Mouse (Mus musculus) olfactory bulb, adult 2 months (tissue): ENCODE measurements around the gene Med26. TPM values are rescaled to one million over a fixed set of nuclear protein-coding genes. Genes with fewer than 3 reads are reported as not detected.

Experiments
- H3K27ac ChIP-seq: fragments of 200-500 bp; 2 replicates; pipeline ENCODE4 v1.5.1; 2012; ENCODE audit warnings: low read depth, low read length; ENCODE audit not compliant: insufficient read depth
- H3K4me1 ChIP-seq: fragments of 200-500 bp; 2 replicates; pipeline ENCODE4 v1.6.1; 2012; ENCODE audit warnings: low read length; ENCODE audit not compliant: control insufficient read depth, insufficient read depth
- H3K4me3 ChIP-seq: fragments of 200-500 bp; 2 replicates; pipeline ENCODE4 v1.5.1; 2012; ENCODE audit warnings: mild to moderate bottlenecking, low read depth, low read length, moderate library complexity; ENCODE audit not compliant: insufficient read depth
- CTCF ChIP-seq: fragments of 200-500 bp; IDR thresholded peaks from 2 replicates; pipeline ENCODE4 v1.5.1; 2012; ENCODE audit warnings: low read depth, mild to moderate bottlenecking, low read length, moderate library complexity; ENCODE audit not compliant: insufficient read depth
- POLR2A ChIP-seq: fragments of 200-500 bp; IDR thresholded peaks from 2 replicates; pipeline ENCODE4 v1.6.1; 2012; ENCODE audit warnings: mild to moderate bottlenecking, low read depth, low read length, moderate library complexity; ENCODE audit not compliant: insufficient read depth
- WGBS: fragments of 180-500 bp; shearing (Covaris S2); methylation state at CpG from one replicate; pipeline ENCODE4 v1.1.7; 2018; 5-methylcytosine and 5-hydroxymethylcytosine counted together
- polyA plus RNA-seq: library from polyadenylated mRNA; stranded (reverse); fragments of >200 nt; gene quantifications from 2 replicates; pipeline ENCODE4 v1.2.4, GENCODE M21; 2012; ENCODE audit warnings: low replicate concordance; ENCODE audit not compliant: missing spikeins, insufficient read depth, insufficient read length

The Med26 gene
- polyA plus RNA-seq, 1 experiment: not detected

- 93% methylated on average over 3 of the region's 3 CpGs for WGBS
- peaks cover 8% of the 10 kb centered on the region for H3K4me1 ChIP-seq
- no peak overlapping the region for H3K27ac ChIP-seq
- no peak overlapping the region for H3K4me3 ChIP-seq
- TF ChIP-seq CTCF (no peak), POLR2A (no peak)
These were observed 29.2 kb upstream of the Med26 start for GRCm38 (mm10) chr8:72577266-72577665.

DNA sequence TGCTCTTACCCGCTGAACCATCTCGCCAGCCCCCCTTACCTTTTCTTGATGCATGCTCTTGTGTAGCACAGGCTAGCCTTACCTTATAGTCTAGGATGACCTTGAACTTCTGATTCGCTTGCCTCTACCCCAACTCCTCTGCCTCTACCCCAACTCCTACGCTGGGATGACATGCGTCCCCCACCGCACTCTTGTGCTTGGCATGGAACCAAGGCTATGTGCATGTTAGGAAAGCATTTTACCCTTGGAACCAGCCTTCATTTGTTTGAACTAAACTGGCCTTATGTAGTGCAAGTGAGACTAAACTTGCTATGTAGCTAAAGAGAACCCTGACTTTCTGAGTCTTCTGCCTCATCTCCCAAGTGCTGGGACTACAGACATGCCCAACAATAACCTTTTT, 27.8 kb upstream of the Med26 start:
- peaks cover 8% of the 10 kb centered on the region for H3K4me1 ChIP-seq
- WGBS: 91% methylated on average over 6 of the region's 6 CpGs
- H3K4me3 ChIP-seq: no peak overlapping the region
- H3K27ac ChIP-seq: no peak overlapping the region
- TF ChIP-seq POLR2A: no peak
- no peak for TF ChIP-seq CTCF

GRCm38 (mm10) chr8:72573450-72573849, 25.4 kb upstream of the Med26 start:
- Histone ChIP-seq H3K4me1 (peaks cover 15% of the 10 kb centered on the region), H3K4me3 (0 out of 2 replicates have a peak overlapping the region, but pooled peaks have one; percentile 10), H3K27ac (no peak overlapping the region)
- 25% methylated on average over 6 of the region's 6 CpGs for WGBS
- no peak for TF ChIP-seq POLR2A
- no peak for TF ChIP-seq CTCF

- WGBS: 3% methylated on average over 10 of the region's 10 CpGs
- H3K4me1 ChIP-seq: peaks cover 15% of the 10 kb centered on the region
- TF ChIP-seq CTCF (no peak), POLR2A (no peak)
- H3K4me3 ChIP-seq: peak overlapping the region; percentile 79
- peak overlapping the region; percentile 82; the same call in 1 of the 2 replicates for H3K27ac ChIP-seq
These were observed 24.4 kb upstream of the Med26 start for GRCm38 (mm10) chr8:72572507-72572906.

DNA sequence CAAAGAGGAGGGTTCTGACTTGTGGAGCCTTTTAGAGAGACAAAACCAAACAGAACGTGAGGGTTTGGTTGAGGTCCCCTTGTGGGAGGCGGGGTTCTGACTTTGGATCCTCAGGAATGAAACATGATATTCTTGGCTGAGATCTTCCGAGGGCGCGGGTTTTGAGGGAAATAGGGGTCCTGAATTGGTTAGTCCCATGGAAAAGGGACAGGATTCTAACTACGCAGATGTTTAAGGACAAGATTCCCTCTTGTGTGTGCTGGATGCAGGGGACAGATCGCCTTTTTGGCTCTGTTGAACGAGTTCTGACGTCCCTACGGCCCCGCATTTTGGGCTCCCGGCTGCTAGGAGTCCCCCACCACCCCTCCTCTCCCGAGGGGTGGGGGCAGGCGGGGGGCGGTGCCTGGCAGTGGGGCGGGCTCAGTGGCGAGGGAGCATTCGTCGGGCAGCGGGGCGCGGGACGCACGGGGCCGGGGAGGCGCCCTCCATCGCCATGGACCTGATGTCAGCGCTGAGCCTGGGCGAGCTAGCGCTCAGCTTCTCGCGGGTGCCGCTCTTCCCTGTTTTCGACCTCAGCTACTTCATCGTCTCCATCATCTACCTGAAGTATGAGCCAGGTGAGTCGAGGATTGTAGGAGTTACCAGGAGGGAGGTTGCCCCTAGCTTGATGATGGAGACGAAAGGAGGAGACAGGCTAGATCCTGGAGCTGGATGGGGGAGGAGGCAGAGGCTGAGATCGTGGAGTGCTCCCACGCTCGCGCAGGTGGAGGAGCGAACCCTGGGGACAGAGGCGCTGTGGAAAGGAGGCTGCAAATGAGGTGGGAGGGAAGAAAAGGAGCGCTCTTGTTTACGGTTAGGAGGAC, 23.8 kb upstream of the Med26 start, which contains the start of gene Tmem38a:
Gene Tmem38a, plus strand, starts transcription at position 445 of the 863 bp plus-strand sequence.
- peak within 1 kb of the TSS; percentile 82 for H3K27ac ChIP-seq
- WGBS: under 1% methylated on average over 45 of the region's 45 CpGs
- peaks cover 15% of the 10 kb centered on the region for H3K4me1 ChIP-seq
- peak within 1 kb of the TSS; percentile 79 for H3K4me3 ChIP-seq
- TF ChIP-seq CTCF: no peak
- peak; percentile 41 for TF ChIP-seq POLR2A

GRCm38 (mm10) chr8:72570633-72571610, 22.9 kb upstream of the Med26 start, which contains the start of gene Smim7:
TSS of gene Smim7 (minus strand) at chr8:72571088.
- WGBS: under 1% methylated on average over 52 of the region's 52 CpGs
- peak within 1 kb of the TSS; percentile 79 for H3K4me3 ChIP-seq
- H3K4me1 ChIP-seq: peaks cover 15% of the 10 kb centered on the region
- H3K27ac ChIP-seq: peak within 1 kb of the TSS; percentile 82
- no peak for TF ChIP-seq CTCF
- TF ChIP-seq POLR2A: peak; percentile 60; the same call in 1 of the 2 replicates

DNA sequence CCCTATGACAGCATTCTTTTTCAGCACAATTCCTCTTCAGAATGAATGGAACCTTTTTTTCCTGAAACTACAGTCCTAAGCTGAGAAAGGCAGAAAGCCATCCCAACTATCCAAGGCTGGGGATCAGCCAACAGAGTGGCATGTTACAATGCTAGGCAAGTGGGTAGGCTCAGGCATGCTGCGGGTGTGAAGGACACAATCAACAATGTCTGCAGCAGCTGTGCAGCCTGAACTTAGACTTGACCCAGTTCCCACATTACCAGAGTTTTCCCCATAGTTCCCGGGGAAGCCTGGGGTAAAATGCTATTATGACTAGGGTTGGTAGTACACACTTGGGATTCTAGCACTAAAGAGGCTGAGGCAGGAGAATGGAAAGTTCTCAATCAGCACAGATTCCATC, 17.9 kb upstream of the Med26 start:
- TF ChIP-seq POLR2A (no peak), CTCF (no peak)

DNA sequence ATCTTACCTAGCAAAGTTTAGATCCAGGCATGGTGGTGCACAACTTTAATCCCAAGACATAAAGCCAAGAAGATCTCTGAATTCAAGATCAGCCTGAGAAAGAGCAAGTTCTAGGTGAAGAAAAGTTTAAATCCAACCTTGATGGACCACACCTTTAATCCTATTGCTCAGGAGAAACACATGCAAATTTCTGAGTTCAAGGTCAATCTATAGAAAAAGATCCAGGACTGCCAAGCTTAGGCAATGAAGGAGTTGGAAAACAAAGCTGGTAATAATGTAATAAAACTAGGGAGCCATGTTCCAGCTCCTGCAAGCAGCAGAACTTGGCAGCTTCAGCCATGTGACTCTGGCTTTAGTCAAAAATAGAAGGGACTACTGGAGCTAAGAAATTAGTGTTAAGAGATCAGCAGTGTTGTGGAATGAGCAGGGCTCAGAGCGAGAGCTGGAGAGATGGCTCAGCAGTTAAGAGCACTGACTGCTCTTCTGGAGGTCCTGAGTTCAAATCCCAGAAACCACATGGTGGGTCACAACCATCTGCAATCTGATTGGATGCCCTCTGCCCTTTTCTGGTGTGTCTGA, 13.1 kb upstream of the Med26 start:
- no peak overlapping the region for H3K27ac ChIP-seq
- H3K4me1 ChIP-seq: 0 out of 2 replicates have a peak, but pooled peaks cover 3% of the 10 kb centered on the region
- TF ChIP-seq CTCF: no peak
- no peak for TF ChIP-seq POLR2A
- 31% methylated on average over 1 of the region's 1 CpGs for WGBS
- H3K4me3 ChIP-seq: no peak overlapping the region

More for the DNA sequence above, 17.9 kb upstream of the Med26 start:
- no peak overlapping the region for H3K27ac ChIP-seq
- H3K4me1 ChIP-seq: peaks cover 7% of the 10 kb centered on the region
- no peak overlapping the region for H3K4me3 ChIP-seq
- 81% methylated on average over 2 of the region's 2 CpGs for WGBS
